Mouse (Mus musculus) forebrain, embryonic 12.5 days (tissue): ENCODE results near the gene Dnajb4. TPM values are rescaled to one million over a fixed set of nuclear protein-coding genes. Genes with fewer than 3 reads are reported as not detected.
"Not testable (repeated sequence)": the region's sequence is repeated elsewhere in the genome, so short reads cannot be mapped to it uniquely, and the experiment has no call there.

Source experiments
- ATAC-seq: fragments of 200-750 bp; cut with Nextera tagmentation; 2 replicates; pipeline ENCODE4 v1.8.0; 2017; ENCODE audit warnings: moderate TSS enrichment; ENCODE audit not compliant: low FRiP score
- H3K27ac ChIP-seq: fragments of 300-500 bp; sonication (generic); 2 replicates; pipeline ENCODE4 v1.5.1; 2016; ENCODE audit warnings: mild to moderate bottlenecking
- H3K27me3 ChIP-seq: fragments of 300-500 bp; sonication (generic); 2 replicates; pipeline ENCODE4 v1.6.1; 2016; ENCODE audit warnings: mild to moderate bottlenecking
- H3K36me3 ChIP-seq: fragments of 300-500 bp; sonication (generic); replicated peaks from 2 replicates; pipeline ENCODE4 v1.6.1; 2016; ENCODE audit warnings: mild to moderate bottlenecking
- H3K4me1 ChIP-seq: fragments of 300-500 bp; sonication (generic); 2 replicates; pipeline ENCODE4 v1.6.1; 2016
- H3K4me2 ChIP-seq: fragments of 300-500 bp; sonication (generic); 2 replicates; pipeline ENCODE4 v1.6.1; 2016; ENCODE audit warnings: mild to moderate bottlenecking, moderate library complexity
- H3K4me3 ChIP-seq: fragments of 300-500 bp; sonication (generic); replicated peaks from 2 replicates; pipeline ENCODE4 v1.5.1; 2016; ENCODE audit warnings: mild to moderate bottlenecking
- H3K9ac ChIP-seq: fragments of 300-500 bp; sonication (generic); 2 replicates; pipeline ENCODE4 v1.6.1; 2016; ENCODE audit warnings: mild to moderate bottlenecking
- H3K9me3 ChIP-seq: fragments of 300-500 bp; sonication (generic); 2 replicates; pipeline ENCODE4 v1.6.1; 2016
- WGBS: fragments of 180-500 bp; shearing (Covaris S2); methylation state at CpG from one replicate; pipeline ENCODE4 v1.1.7; 2016; 5-methylcytosine and 5-hydroxymethylcytosine counted together
- polyA plus RNA-seq: library from polyadenylated mRNA; unstranded; fragments of >200 nt; fragmentation: Nextera tagmentation; extraction: Ambion mirVana; gene quantifications from 2 replicates; pipeline ENCODE4 v1.2.1, GENCODE M21; 2016

Dnajb4 gene
- polyA plus RNA-seq, result 26.6 and 28.7 TPM in 2 replicates

DNA sequence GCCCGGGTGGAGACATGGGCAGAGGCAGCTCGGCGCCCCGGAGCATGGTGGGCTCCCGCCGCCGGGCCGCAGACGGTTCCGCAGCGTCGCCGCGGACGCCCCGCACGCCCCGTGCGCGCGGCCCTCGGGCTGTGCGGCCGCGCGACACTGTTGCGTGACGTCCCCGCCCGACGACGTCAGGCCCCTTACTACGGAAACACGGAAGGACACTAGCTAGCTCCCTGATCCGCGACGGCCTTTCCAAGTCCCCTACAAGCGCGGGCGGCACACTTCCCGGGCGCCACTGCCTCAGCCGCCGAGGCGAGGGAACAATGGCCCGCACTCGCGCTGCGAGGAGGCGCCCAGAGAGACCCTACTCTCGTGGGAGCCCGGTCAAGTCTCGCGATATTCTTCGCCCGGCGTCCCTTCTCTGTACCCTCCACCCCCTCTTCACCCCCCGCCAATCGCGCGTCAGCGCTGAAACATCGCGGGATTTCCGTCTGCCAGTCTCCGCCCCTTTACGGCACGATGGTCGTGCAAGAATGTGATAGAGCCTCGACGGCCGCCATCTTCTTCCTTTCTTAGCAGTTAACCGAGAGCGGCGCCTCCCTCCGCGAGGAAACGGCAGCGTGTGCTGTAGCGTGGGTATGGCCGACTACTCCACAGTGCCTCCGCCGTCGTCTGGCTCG is at the start of gene Dnajb4, which contains the start of gene Fubp1:
Dnajb4 (minus strand) TSS at position 336 of the 668 bp plus-strand sequence.
Fubp1 (plus strand) TSS at position 456 of the 668 bp plus-strand sequence.
- H3K27me3 ChIP-seq, result no peaks in the 10 kb centered on the region
- peak within 1 kb of the TSS; percentile 100 for H3K9ac ChIP-seq
- H3K27ac ChIP-seq, result peak within 1 kb of the TSS; percentile 99
- WGBS, result under 1% methylated on average over 85 of the region's 85 CpGs
- peak; percentile 96 for ATAC-seq
- H3K4me1 ChIP-seq, result peaks cover 31% of the 10 kb centered on the region
- H3K4me2 ChIP-seq, result peak within 1 kb of the TSS; percentile 94
- H3K9me3 ChIP-seq, result no peaks in the 10 kb centered on the region
- H3K36me3 ChIP-seq, result peaks cover 11% of the 10 kb centered on the region
- peak within 1 kb of the TSS; percentile 97 for H3K4me3 ChIP-seq

DNA sequence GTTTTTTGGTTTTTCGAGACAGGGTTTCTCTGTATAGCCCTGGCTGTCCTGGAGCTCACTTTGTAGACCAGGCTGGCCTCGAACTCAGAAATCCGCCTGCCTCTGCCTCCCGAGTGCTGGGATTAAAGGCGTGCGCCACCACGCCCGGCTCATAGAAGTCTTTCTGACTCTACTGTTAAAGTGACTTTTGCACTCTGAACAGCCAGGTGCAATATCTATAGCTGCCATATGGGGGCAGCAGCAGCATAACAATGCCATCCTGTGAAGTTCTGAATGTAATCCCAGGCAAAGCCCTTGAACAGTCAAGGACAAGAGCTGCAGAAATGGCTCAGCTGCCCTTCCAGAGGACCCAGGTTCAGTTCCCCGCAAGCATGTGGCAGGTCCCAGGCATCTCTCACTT is 49.3 kb upstream of the Dnajb4 start:
- not testable (repeated sequence) for H3K4me1 ChIP-seq, H3K36me3 ChIP-seq, H3K4me2 ChIP-seq, H3K9ac ChIP-seq, H3K4me3 ChIP-seq, H3K27ac ChIP-seq, H3K9me3 ChIP-seq
- peak; percentile 63; the same call in 1 of the 2 replicates for ATAC-seq
- WGBS, result 45% methylated on average over 8 of the region's 9 CpGs
- peaks cover 29% of the 10 kb centered on the region for H3K27me3 ChIP-seq

DNA sequence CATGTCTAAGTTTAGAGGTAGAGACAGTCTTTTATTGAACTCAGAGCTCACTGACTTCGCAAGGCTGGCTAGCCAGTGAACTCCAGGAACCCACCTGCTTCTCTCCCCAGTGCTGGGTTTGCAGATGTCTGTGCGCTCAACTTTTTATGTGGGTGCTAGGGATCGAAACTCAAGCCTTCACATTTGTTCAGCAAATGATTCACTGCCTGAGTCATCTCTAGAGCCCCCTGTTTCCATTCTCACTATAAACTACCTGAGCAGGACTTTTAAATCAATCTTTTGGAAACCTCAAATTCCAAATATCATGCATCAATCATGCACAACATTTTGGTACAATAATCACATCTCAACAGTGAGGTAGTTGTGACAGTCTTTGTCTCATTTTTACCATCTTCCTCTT is 47.4 kb upstream of the Dnajb4 start:
- peaks cover 8% of the 10 kb centered on the region for H3K4me1 ChIP-seq
- H3K4me3 ChIP-seq, result no peak overlapping the region
- WGBS, result 89% methylated on average over 3 of the region's 3 CpGs
- no peak for ATAC-seq
- no peaks in the 10 kb centered on the region for H3K36me3 ChIP-seq
- H3K9ac ChIP-seq, result no peak overlapping the region
- H3K27ac ChIP-seq, result no peak overlapping the region
- H3K9me3 ChIP-seq, result no peaks in the 10 kb centered on the region
- H3K27me3 ChIP-seq, result peaks cover 12% of the 10 kb centered on the region; the same call in 1 of the 2 replicates
- no peak overlapping the region for H3K4me2 ChIP-seq

DNA sequence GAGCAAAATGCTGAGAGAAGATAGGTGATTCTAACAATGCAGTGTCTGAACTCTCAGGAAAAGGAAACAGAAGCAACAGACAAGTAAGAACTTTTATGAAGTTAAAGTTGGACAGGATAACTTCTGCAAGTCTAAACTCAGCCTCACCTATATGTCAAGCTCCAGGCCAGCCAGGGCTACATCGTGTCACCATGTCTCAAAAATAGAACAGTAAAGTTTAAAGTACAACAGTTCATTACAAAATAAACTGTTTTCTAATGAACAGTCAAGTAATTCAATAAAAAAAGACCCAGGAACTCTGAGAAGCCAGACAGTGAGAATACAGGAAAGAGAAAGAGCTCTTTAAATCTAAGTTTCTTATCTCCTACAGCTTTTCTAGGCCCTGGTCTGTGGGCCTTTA is 40.4 kb upstream of the Dnajb4 start:
- Histone ChIP-seq H3K36me3 (no peaks in the 10 kb centered on the region), H3K4me3 (no peak overlapping the region), H3K9ac (no peak overlapping the region), H3K27me3 (no peaks in the 10 kb centered on the region), H3K27ac (no peak overlapping the region), H3K4me1 (no peaks in the 10 kb centered on the region), H3K4me2 (no peak overlapping the region), H3K9me3 (no peaks in the 10 kb centered on the region)
- 100% methylated on average over 1 of the region's 1 CpGs for WGBS
- ATAC-seq, result no peak

DNA sequence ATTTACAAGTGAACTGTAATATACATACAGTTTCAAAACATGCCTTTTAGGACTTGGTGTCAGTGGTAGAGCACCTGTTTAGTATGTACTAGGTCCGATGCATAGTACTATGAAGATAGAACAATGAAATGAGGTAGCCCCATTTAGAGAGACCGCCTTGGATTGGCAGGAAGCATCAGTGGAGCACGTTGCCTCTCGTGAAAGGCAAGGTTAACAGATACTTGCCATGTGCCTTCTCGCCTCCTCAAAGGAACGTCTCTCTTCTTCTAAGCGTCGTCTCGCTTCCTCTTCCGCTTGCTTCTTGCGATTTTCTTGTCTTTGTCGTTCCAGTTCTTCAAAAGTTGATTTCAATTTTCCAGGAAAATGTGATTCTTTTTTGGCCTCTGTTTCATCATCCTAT is 37.6 kb upstream of the Dnajb4 start:
- H3K27ac ChIP-seq, result no peak overlapping the region
- H3K4me1 ChIP-seq, result no peaks in the 10 kb centered on the region
- H3K4me3 ChIP-seq, result no peak overlapping the region
- H3K36me3 ChIP-seq, result no peaks in the 10 kb centered on the region
- whole genome bisulfite sequencing, result 91% methylated on average over 12 of the region's 12 CpGs
- H3K4me2 ChIP-seq, result no peak overlapping the region
- no peaks in the 10 kb centered on the region for H3K9me3 ChIP-seq
- no peak overlapping the region for H3K9ac ChIP-seq
- no peak for ATAC-seq
- no peaks in the 10 kb centered on the region for H3K27me3 ChIP-seq

DNA sequence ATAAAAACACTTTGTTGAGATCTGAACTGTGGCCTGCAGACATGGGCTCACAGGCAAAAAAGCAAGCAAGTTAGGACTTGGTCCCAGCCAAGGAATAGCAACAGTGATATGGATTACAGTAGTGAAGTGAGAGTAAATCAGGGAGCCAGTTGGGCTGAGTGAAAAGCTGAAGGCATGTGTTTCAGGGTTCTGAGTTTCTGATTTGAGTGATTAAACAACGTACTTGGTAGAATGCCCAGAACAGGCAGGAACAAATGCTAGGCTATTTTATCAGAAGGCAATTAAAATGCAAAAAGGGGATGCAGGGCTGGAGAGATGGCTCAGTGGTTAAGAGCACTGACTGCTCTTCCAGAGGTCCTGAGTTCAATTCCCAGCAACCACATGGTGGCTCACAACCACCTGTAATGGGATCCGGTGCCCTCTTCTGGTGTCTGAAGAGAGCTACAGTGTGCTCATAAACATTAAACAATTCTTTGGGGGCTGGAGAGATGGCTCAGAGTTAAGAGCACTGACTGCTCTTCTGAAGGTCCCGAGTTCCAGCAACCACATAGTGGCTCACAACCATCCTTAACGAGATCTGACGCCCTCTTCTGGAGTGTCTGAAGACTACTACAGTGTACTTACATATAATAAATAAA is 35.3 kb upstream of the Dnajb4 start:
- Histone ChIP-seq H3K27ac (no peak overlapping the region), H3K27me3 (no peaks in the 10 kb centered on the region), H3K4me1 (no peaks in the 10 kb centered on the region), H3K9me3 (no peaks in the 10 kb centered on the region), H3K4me3 (no peak overlapping the region), H3K36me3 (no peaks in the 10 kb centered on the region), H3K9ac (no peak overlapping the region), H3K4me2 (no peak overlapping the region)
- WGBS, result 80% methylated on average over 5 of the region's 5 CpGs
- ATAC-seq, result no peak

DNA sequence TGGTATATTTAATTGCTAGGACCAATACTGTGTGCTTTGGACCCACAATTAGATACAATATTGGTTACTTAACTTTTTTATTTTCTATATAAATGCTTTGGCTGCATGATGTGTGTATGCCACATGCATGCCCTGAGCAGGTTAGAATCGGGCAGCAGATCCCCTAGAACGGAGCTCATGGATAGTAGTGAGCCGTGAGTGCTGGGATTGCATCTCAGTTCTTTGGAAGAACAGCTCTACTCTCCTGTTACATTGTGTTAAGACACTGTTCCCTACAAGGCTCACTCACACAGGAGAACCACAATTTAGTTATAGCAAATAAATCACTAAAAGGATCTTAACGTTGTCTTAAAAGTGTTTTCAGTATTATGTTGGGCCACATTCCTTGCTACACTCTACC is 33.2 kb upstream of the Dnajb4 start:
- Histone ChIP-seq H3K9me3 (no peaks in the 10 kb centered on the region), H3K36me3 (peaks cover 12% of the 10 kb centered on the region), H3K4me1 (no peaks in the 10 kb centered on the region), H3K4me2 (no peak overlapping the region), H3K27ac (no peak overlapping the region), H3K27me3 (no peaks in the 10 kb centered on the region), H3K4me3 (no peak overlapping the region), H3K9ac (no peak overlapping the region)
- no peak for ATAC-seq
- 78% methylated on average over 4 of the region's 4 CpGs for WGBS

DNA sequence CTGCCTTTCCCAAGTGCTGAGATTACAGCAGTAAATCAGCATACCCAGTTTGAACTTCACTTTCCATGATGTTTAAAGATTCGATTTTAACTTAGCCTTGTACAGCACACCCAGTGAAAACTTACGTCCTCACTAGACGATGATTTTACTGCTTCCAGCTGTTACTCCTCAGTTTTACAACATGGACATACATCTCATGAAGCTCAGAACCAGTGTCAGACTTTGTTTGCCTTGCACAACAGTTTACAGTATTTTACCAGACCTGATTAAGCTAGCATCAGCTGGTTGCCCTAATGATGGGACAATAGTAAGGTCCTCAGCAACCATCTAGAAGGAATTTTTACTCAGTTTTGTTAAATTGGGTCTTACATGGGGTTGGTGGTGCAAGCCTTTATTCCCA is 31.0 kb upstream of the Dnajb4 start:
- Histone ChIP-seq H3K4me2 (no peak overlapping the region), H3K9ac (no peak overlapping the region), H3K36me3 (peaks cover 21% of the 10 kb centered on the region), H3K4me3 (no peak overlapping the region), H3K4me1 (no peaks in the 10 kb centered on the region), H3K27me3 (no peaks in the 10 kb centered on the region), H3K9me3 (no peaks in the 10 kb centered on the region), H3K27ac (no peak overlapping the region)
- 89% methylated on average over 3 of the region's 3 CpGs for WGBS
- no peak for ATAC-seq

DNA sequence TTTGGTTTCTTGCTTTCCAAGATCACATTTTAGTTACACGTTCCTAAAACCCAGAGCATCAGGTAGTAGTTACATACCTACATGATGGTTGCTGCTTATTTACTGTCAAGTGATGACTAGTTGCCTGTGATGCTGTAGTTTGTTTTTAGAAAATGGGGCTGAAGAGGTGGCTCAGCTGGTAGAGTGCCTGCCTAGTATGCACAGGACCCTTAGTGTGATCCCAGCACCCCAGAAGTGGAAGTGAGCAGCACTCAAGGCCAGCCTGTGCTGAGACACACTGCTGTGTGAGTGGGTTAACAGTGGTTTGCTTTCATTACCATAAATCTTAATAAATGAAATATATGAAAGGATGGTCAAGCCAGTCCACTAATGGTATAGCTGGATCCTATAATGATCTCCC is 29.5 kb upstream of the Dnajb4 start:
- H3K9ac ChIP-seq, result no peak overlapping the region
- no peak overlapping the region for H3K4me3 ChIP-seq
- H3K4me1 ChIP-seq, result no peaks in the 10 kb centered on the region
- peaks cover 32% of the 10 kb centered on the region for H3K36me3 ChIP-seq
- no peak overlapping the region for H3K4me2 ChIP-seq
- 95% methylated on average over 1 of the region's 1 CpGs for WGBS
- 0 out of 2 replicates have a peak, but pooled peaks have one; percentile 33 for ATAC-seq
- H3K27me3 ChIP-seq, result no peaks in the 10 kb centered on the region
- H3K27ac ChIP-seq, result no peak overlapping the region
- no peaks in the 10 kb centered on the region for H3K9me3 ChIP-seq

DNA sequence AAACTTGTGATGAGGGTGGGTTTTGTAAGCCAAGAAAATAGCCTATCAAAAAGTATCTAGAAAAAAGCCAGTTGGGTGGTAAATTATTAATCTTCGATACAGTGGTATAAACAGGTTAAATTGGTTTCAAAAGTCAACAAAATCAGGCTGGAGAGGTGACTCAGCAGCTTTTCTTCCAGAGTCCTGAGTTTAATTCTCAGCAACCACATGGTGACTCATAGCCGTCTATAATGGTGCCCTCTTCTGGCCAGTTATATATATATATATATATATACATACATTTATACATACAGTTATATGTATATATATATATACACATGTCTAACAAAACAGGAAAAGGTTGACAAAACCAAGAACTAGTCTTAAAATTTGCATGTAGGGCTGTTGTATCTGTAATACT is 28.7 kb upstream of the Dnajb4 start:
- no peaks in the 10 kb centered on the region for H3K27me3 ChIP-seq
- H3K4me1 ChIP-seq, result no peaks in the 10 kb centered on the region
- H3K4me3 ChIP-seq, result no peak overlapping the region
- peak; percentile 10; the same call in 1 of the 2 replicates for ATAC-seq
- H3K27ac ChIP-seq, result no peak overlapping the region
- H3K36me3 ChIP-seq, result peaks cover 37% of the 10 kb centered on the region
- WGBS, result 80% methylated on average over 2 of the region's 2 CpGs
- H3K9me3 ChIP-seq, result no peaks in the 10 kb centered on the region
- H3K4me2 ChIP-seq, result no peak overlapping the region
- no peak overlapping the region for H3K9ac ChIP-seq

DNA sequence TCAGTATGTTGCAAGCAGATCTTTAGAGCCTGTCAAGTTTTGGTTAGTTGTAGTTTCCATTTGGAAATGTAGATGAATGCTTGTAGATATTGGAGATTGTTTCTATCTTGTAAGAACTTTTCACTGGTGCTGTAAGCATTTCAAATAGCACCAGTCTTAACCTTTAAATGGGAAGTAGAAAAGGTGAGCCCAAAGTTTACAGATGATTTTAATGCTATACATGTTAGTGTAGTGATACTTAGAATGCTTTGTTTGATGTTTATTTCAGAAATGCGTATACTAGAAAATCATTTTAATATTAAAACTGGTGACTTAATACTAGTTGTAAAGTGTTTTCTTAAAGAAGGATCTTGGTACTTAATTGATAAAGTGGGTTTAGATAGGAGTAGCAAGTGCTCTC is 25.7 kb upstream of the Dnajb4 start:
- H3K4me1 ChIP-seq, result no peaks in the 10 kb centered on the region
- no peak overlapping the region for H3K4me3 ChIP-seq
- no peak for ATAC-seq
- H3K4me2 ChIP-seq, result no peak overlapping the region
- no peak overlapping the region for H3K27ac ChIP-seq
- H3K9me3 ChIP-seq, result no peaks in the 10 kb centered on the region
- no peaks in the 10 kb centered on the region for H3K27me3 ChIP-seq
- 96% methylated on average over 1 of the region's 1 CpGs for WGBS
- peaks cover 49% of the 10 kb centered on the region for H3K36me3 ChIP-seq
- H3K9ac ChIP-seq, result no peak overlapping the region

DNA sequence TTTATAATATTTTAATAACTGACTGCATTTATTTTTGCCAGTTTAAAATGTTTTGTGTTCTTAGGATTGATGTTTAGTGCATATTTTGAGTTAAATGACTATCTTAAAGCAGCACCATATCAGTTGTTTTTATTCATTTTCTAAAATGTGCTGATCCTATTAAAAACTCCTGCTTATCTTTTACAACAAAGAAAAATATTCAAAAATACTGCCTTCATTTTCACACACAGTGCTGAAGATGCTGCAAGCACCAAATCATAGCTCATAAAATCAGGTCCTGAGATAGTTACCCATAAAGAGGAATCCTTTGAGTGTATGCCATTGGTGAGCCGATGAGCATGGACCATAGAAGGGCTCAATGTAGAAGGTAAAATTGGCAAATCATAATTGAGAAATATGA is 25.1 kb upstream of the Dnajb4 start:
- WGBS, result 95% methylated on average over 1 of the region's 1 CpGs

More for the DNA sequence above, 25.1 kb upstream of the Dnajb4 start:
- Histone ChIP-seq H3K9ac (no peak overlapping the region), H3K4me1 (no peaks in the 10 kb centered on the region), H3K27me3 (no peaks in the 10 kb centered on the region), H3K9me3 (no peaks in the 10 kb centered on the region), H3K27ac (no peak overlapping the region), H3K36me3 (peaks cover 54% of the 10 kb centered on the region), H3K4me2 (no peak overlapping the region), H3K4me3 (no peak overlapping the region)
- ATAC-seq, result no peak
